In the genomic region with DNA sequence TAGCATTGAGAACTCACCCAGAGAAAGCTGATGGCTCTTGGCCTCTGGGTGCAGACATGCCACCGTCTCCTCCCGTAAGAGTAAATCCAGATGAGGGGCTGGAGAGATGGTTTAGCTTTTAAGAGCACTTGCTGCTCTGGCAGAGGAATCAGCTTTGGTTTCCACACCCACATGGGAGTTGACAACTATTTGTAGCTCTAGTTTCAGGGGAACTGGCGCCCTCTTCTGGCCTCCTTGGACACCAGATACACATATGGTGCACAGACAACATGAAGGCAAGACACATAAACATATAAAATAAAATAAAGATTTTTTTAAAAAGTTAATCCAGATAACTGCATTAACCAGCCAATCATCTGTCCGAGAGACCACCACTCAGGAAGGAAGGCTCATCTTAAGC, we compare ENCODE assay signal across 12 mouse cellular contexts.
DNase-seq lines count a peak whose midpoint lies in the region; ATAC-seq and TF ChIP-seq lines count a peak whose summit lies in the region.
"Had no signal": no experiment of that assay in that cellular context is flagged by ENCODE, and none has a peak within 500 bp of the region (broad histone marks: within the 10 kb centered on the region; RNA-seq: fewer than 3 reads in every experiment).

No protein-coding gene starts in this region.

- DNase-seq in adrenal gland, postnatal 14 days, result peak; percentile 35
- DNase-seq in adrenal gland, postnatal 4 days (ENCODE audit: low spot score in 2 of 2), result no peak
- no peak for DNase-seq in layer of hippocampus, adult 2 months (ENCODE audit: low spot score in 2 of 2)
- no peak for DNase-seq in layer of hippocampus, postnatal 36 days
- peak; percentile 56 for DNase-seq in A20 (ENCODE audit: low read depth, low spot score)
- DNase-seq in c-Kit-positive CD71-positive TER-119-negative erythroid progenitor cells, embryonic 14.5 days (ENCODE audit: low read depth), result peak; percentile 1
- no peak for DNase-seq in right cerebral cortex, postnatal 10 days (ENCODE audit: low spot score in 2 of 2)
- DNase-seq: heart, postnatal 36 days had no signal

- H3K36me3 ChIP-seq in midbrain, embryonic 13.5 days, result no peaks in the 10 kb centered on the region
- H3K36me3 ChIP-seq: forebrain, embryonic 12.5 days; liver, embryonic 15.5 days; midbrain, embryonic 15.5 days had no signal

- no peak overlapping the region for H3K4me3 ChIP-seq in layer of hippocampus, adult 2 months
- no peak overlapping the region for H3K4me3 ChIP-seq in midbrain, embryonic 13.5 days (replicated peaks)
- H3K4me3 ChIP-seq: forebrain, embryonic 12.5 days; liver, embryonic 15.5 days; midbrain, embryonic 15.5 days had no signal

- no peaks in the 10 kb centered on the region for H3K27me3 ChIP-seq in midbrain, embryonic 13.5 days
- H3K27me3 ChIP-seq: forebrain, embryonic 12.5 days; liver, embryonic 15.5 days; midbrain, embryonic 15.5 days had no signal

- no peak overlapping the region for H3K4me2 ChIP-seq in midbrain, embryonic 13.5 days (replicated peaks)
- H3K4me2 ChIP-seq: forebrain, embryonic 12.5 days; liver, embryonic 15.5 days; midbrain, embryonic 15.5 days had no signal

- H3K9ac ChIP-seq in midbrain, embryonic 13.5 days (replicated peaks), result no peak overlapping the region
- H3K9ac ChIP-seq: forebrain, embryonic 12.5 days; liver, embryonic 15.5 days; midbrain, embryonic 15.5 days had no signal

- peak; percentile 56 for TF ChIP-seq CTCF in layer of hippocampus, adult 2 months (conservative IDR thresholded peaks at IDR 0.05)

- H3K27ac ChIP-seq in layer of hippocampus, adult 2 months, result no peak overlapping the region
- no peak overlapping the region for H3K27ac ChIP-seq in midbrain, embryonic 13.5 days
- H3K27ac ChIP-seq: forebrain, embryonic 12.5 days; liver, embryonic 15.5 days had no signal

- ATAC-seq in midbrain, embryonic 13.5 days, result no peak
- ATAC-seq: midbrain, embryonic 15.5 days had no signal

- 82% methylated on average over 4 of the region's 4 CpGs for WGBS in midbrain, embryonic 13.5 days

- H3K4me1 ChIP-seq in midbrain, embryonic 13.5 days (replicated peaks), result peaks cover 23% of the 10 kb centered on the region
- H3K4me1 ChIP-seq: liver, embryonic 15.5 days had no signal

- H3K9me3 ChIP-seq in midbrain, embryonic 13.5 days, result no peaks in the 10 kb centered on the region
- H3K9me3 ChIP-seq: forebrain, embryonic 12.5 days; liver, embryonic 15.5 days; midbrain, embryonic 15.5 days had no signal

Comparison
In these comparisons a context has a peak if more than half of its experiments do, and no peak if none do; other contexts are left out.
1. DNase-seq: peak in adrenal gland, postnatal 14 days (single experiment), A20 (single experiment) and c-Kit-positive CD71-positive TER-119-negative erythroid progenitor cells, embryonic 14.5 days (single experiment); none in adrenal gland, postnatal 4 days (0 of 2), layer of hippocampus, adult 2 months (0 of 2), layer of hippocampus, postnatal 36 days (0 of 2) and right cerebral cortex, postnatal 10 days (0 of 2).